ENCODE assay signal across 9 mouse cellular contexts in the genomic region with DNA sequence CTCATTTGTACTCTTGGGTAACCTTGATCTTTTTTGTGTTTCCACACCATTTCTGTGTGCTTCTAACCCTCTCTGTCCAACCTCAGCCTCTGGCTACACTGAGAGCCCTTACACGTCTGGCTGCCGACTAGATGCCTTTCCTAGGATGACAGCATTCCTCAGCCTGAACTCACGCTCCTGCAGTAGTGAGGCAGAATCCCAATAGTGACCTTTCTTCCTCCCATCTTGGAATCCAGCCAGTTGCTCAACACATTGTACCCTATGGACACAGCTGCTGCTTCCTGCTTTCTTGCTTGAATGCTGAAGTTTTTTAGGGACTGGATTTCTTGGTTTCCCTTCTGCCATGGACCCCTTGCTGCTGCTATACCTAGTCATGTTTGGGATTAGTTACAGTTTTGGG. TPM values are rescaled to one million over a fixed set of nuclear protein-coding genes. Genes with fewer than 3 reads are reported as not detected.
DNase-seq lines count a peak whose midpoint lies in the region; ATAC-seq and TF ChIP-seq lines count a peak whose summit lies in the region.
"Had no signal": no experiment of that assay in that cellular context is flagged by ENCODE, and none has a peak within 500 bp of the region (broad histone marks: within the 10 kb centered on the region; RNA-seq: fewer than 3 reads in every experiment).

No protein-coding gene starts in this region.

- no peaks in the 10 kb centered on the region for H3K9me3 ChIP-seq in intestine, embryonic 15.5 days
- H3K9me3 ChIP-seq in forebrain, embryonic 13.5 days (replicated peaks): no peaks in the 10 kb centered on the region

- no peaks in the 10 kb centered on the region for H3K27me3 ChIP-seq in liver, adult 2 months (ENCODE audit: control insufficient read depth, insufficient read depth, low read length)
- H3K27me3 ChIP-seq in heart, adult 2 months (ENCODE audit: control insufficient read depth, insufficient read depth, low read length): no peaks in the 10 kb centered on the region
- no peaks in the 10 kb centered on the region for H3K27me3 ChIP-seq in intestine, embryonic 15.5 days (replicated peaks)
- no peaks in the 10 kb centered on the region for H3K27me3 ChIP-seq in forebrain, embryonic 13.5 days

- H3K27ac ChIP-seq in liver, adult 2 months (replicated peaks; ENCODE audit: insufficient read depth, low read depth, low read length): no peak overlapping the region
- H3K27ac ChIP-seq in heart, adult 2 months: no peak overlapping the region
- no peak overlapping the region for H3K27ac ChIP-seq in intestine, embryonic 15.5 days
- no peak overlapping the region for H3K27ac ChIP-seq in forebrain, embryonic 13.5 days

- no peak overlapping the region for H3K4me2 ChIP-seq in intestine, embryonic 15.5 days (replicated peaks)
- H3K4me2 ChIP-seq in forebrain, embryonic 13.5 days: no peak overlapping the region

- H3K36me3 ChIP-seq in liver, adult 2 months (ENCODE audit: control insufficient read depth, insufficient read depth, low read length): peaks cover 5% of the 10 kb centered on the region; the same call in 1 of the 2 replicates
- peaks cover 24% of the 10 kb centered on the region for H3K36me3 ChIP-seq in heart, adult 2 months (ENCODE audit: control insufficient read depth, insufficient read depth, low read length)
- 0 out of 2 replicates have a peak, but pooled peaks cover 5% of the 10 kb centered on the region for H3K36me3 ChIP-seq in intestine, embryonic 15.5 days
- H3K36me3 ChIP-seq in forebrain, embryonic 13.5 days (ENCODE audit: poor library complexity, severe bottlenecking): peaks cover 22% of the 10 kb centered on the region

- H3K4me1 ChIP-seq in liver, adult 2 months (ENCODE audit: control insufficient read depth, insufficient read depth, low read length): peaks cover 11% of the 10 kb centered on the region; the same call in 1 of the 2 replicates
- H3K4me1 ChIP-seq in heart, adult 2 months (ENCODE audit: control insufficient read depth, insufficient read depth, low read length): peaks cover 6% of the 10 kb centered on the region
- 0 out of 2 replicates have a peak, but pooled peaks cover 2% of the 10 kb centered on the region for H3K4me1 ChIP-seq in intestine, embryonic 15.5 days (replicated peaks)
- no peaks in the 10 kb centered on the region for H3K4me1 ChIP-seq in forebrain, embryonic 13.5 days

- 3% methylated on average over 3 of the region's 3 CpGs for WGBS in liver, adult 2 months
- WGBS in heart, adult 2 months: 3% methylated on average over 3 of the region's 3 CpGs
- 26% methylated on average over 3 of the region's 3 CpGs for WGBS in intestine, embryonic 15.5 days
- WGBS in forebrain, embryonic 13.5 days: 57% methylated on average over 3 of the region's 3 CpGs

- H3K9ac ChIP-seq in liver, adult 2 months (ENCODE audit: low read depth, low read length): no peak overlapping the region
- no peak overlapping the region for H3K9ac ChIP-seq in heart, adult 2 months (ENCODE audit: low read depth, low read length)
- H3K9ac ChIP-seq in intestine, embryonic 15.5 days: no peak overlapping the region
- H3K9ac ChIP-seq in forebrain, embryonic 13.5 days: no peak overlapping the region

- H3K79me2 ChIP-seq in liver, adult 2 months (ENCODE audit: control insufficient read depth, insufficient read depth, low read length): peaks cover 2% of the 10 kb centered on the region; the same call in 1 of the 2 replicates
- H3K79me2 ChIP-seq in heart, adult 2 months (replicated peaks; ENCODE audit: control insufficient read depth, insufficient read depth, low read length): no peaks in the 10 kb centered on the region

- peak; percentile 73 for ATAC-seq in intestine, embryonic 15.5 days
- ATAC-seq in forebrain, embryonic 13.5 days: no peak
- ATAC-seq: midbrain, embryonic 16.5 days had no signal

- no peak for TF ChIP-seq POLR2A in liver, adult 2 months (IDR thresholded peaks at IDR 0.05; ENCODE audit: extremely low read depth, insufficient read depth, low read length)
- TF ChIP-seq POLR2A in heart, adult 2 months (IDR thresholded peaks at IDR 0.05; ENCODE audit: insufficient read depth, low read depth, low read length): 0 out of 2 replicates have a peak, but pooled peaks have one; percentile 4

- intact Hi-C loops in heart, adult 2 months (cut with DNase I): loop anchor here (5.0 kb wide), 1 partner anchor 33 kb away; no protein-coding TSS in a partner anchor

- peak; percentile 67 for DNase-seq in liver, adult 2 months (ENCODE audit: extremely low read depth, low read depth, low spot score)
- no peak for DNase-seq in liver
- peak; percentile 23 to 28 for DNase-seq in heart, adult 2 months
- peak; percentile 27 for DNase-seq in lung, postnatal 25 days (ENCODE audit: low spot score)
- DNase-seq in thymus, postnatal 25 days: no peak
- no peak for DNase-seq in natural killer cell, adult 2 months (ENCODE audit: low spot score in 2 of 2)

- no peak for TF ChIP-seq CTCF in liver, adult 2 months (IDR thresholded peaks at IDR 0.05; ENCODE audit: low read depth, low read length)
- no peak for TF ChIP-seq CTCF in heart, adult 2 months (IDR thresholded peaks at IDR 0.05)

- no peak for TF ChIP-seq EP300 in heart, adult 2 months (IDR thresholded peaks at IDR 0.05; ENCODE audit: insufficient read depth, low read depth, low read length)

- H3K4me3 ChIP-seq in liver, adult 2 months (ENCODE audit: insufficient read depth, low read depth, low read length): no peak overlapping the region
- H3K4me3 ChIP-seq in heart, adult 2 months: no peak overlapping the region
- H3K4me3 ChIP-seq in intestine, embryonic 15.5 days (replicated peaks): no peak overlapping the region
- H3K4me3 ChIP-seq in forebrain, embryonic 13.5 days: no peak overlapping the region

RNA-seq across cellular contexts. Expression of a gene that starts 36.1 kb away (rescaled TPM):
- 13.6 and 19.1 TPM in 2 replicates for total RNA-seq in liver, adult 2 months (2014; rRNA removed)
- 9.6 and 9.7 TPM in 2 replicates for polyA plus RNA-seq in liver, adult 2 months (2012; rRNA removed)
- total RNA-seq in heart, adult 2 months (2021): 10 to 100 TPM; 33.5 to 35.9 TPM
- polyA plus RNA-seq in heart, adult 2 months (2012; rRNA removed): 10.8 and 16.4 TPM in 2 replicates
- polyA plus RNA-seq in intestine, embryonic 15.5 days (2015; fragmentation: Nextera tagmentation; extraction: Ambion mirVana): 4.7 and 5.1 TPM in 2 replicates
- polyA plus RNA-seq in forebrain, embryonic 13.5 days (2015; fragmentation: Nextera tagmentation; extraction: Ambion mirVana): 5.7 and 6.1 TPM in 2 replicates

Comparison
In these comparisons a context has a peak if more than half of its experiments do, and no peak if none do; other contexts are left out.
1. DNase-seq: peak in liver, adult 2 months (single experiment), heart, adult 2 months (2 of 2) and lung, postnatal 25 days (single experiment); none in liver (single experiment), thymus, postnatal 25 days (single experiment) and natural killer cell, adult 2 months (0 of 2).